Mouse (Mus musculus) heart, adult 2 months (tissue): ENCODE data around the gene Spata46. TPM values are rescaled to one million over a fixed set of nuclear protein-coding genes. Genes with fewer than 3 reads are reported as not detected.

ENCODE experiments used
- DNase-seq, 2 experiments: peaks; one replicate each; pipeline ENCODE4 v3.0.0; 2021
- H3K27ac ChIP-seq: fragments of 200-600 bp; 2 replicates; pipeline ENCODE4 v1.8.1; 2022
- H3K27me3 ChIP-seq: fragments of 200-500 bp; 2 replicates; pipeline ENCODE4 v1.6.1; 2012; ENCODE audit warnings: mild to moderate bottlenecking, low read length, inconsistent platforms, mixed read lengths; ENCODE audit not compliant: control insufficient read depth, insufficient read depth
- H3K36me3 ChIP-seq: fragments of 200-500 bp; 2 replicates; pipeline ENCODE4 v1.6.1; 2012; ENCODE audit warnings: low read length, inconsistent platforms; ENCODE audit not compliant: control insufficient read depth, insufficient read depth
- H3K4me1 ChIP-seq: fragments of 200-500 bp; 2 replicates; pipeline ENCODE4 v1.6.1; 2011; ENCODE audit warnings: low read length; ENCODE audit not compliant: control insufficient read depth, insufficient read depth
- H3K4me3 ChIP-seq: fragments of 200-600 bp; 2 replicates; pipeline ENCODE4 v1.8.1; 2022
- H3K79me2 ChIP-seq: fragments of 200-500 bp; replicated peaks from 2 replicates; pipeline ENCODE4 v1.6.1; 2012; ENCODE audit warnings: mild to moderate bottlenecking, inconsistent platforms, low read length, moderate library complexity, mixed read lengths; ENCODE audit not compliant: control insufficient read depth, insufficient read depth
- H3K9ac ChIP-seq: fragments of 200-500 bp; 2 replicates; pipeline ENCODE4 v1.6.1; 2012; ENCODE audit warnings: low read depth, mild to moderate bottlenecking, control low read depth, inconsistent platforms, low read length, mixed read lengths
- CTCF ChIP-seq: fragments of 200-600 bp; IDR thresholded peaks from 2 replicates; pipeline ENCODE4 v1.8.1; 2022; ENCODE audit warnings: antibody characterized with exemption, mild to moderate bottlenecking, moderate library complexity
- EP300 ChIP-seq: fragments of 200-500 bp; IDR thresholded peaks from 2 replicates; pipeline ENCODE4 v1.6.1; 2011; ENCODE audit warnings: low read depth, low read length, control low read depth; ENCODE audit not compliant: insufficient read depth
- POLR2A ChIP-seq: fragments of 200-500 bp; IDR thresholded peaks from 2 replicates; pipeline ENCODE4 v1.6.1; 2011; ENCODE audit warnings: mild to moderate bottlenecking, low read depth, low read length, control low read depth; ENCODE audit not compliant: insufficient read depth
- WGBS: fragments of 180-500 bp; shearing (Covaris S2); methylation state at CpG from one replicate; pipeline ENCODE4 v1.1.7; 2018; 5-methylcytosine and 5-hydroxymethylcytosine counted together
- intact Hi-C: fragments of 180-260 bp; cut with DNase I; formaldehyde crosslinking; loops from one replicate; pipeline ENCODE4 v1.15.1; 2025
- polyA plus RNA-seq: library from polyadenylated mRNA; depleted of rRNA; stranded (reverse); fragments of >200 nt; gene quantifications from 2 replicates; pipeline ENCODE4 v1.2.3, GENCODE M21; 2012
- total RNA-seq, 2 experiments: library from RNA; stranded (reverse); gene quantifications; 2 replicates each; pipeline ENCODE4 v1.2.3; 2021

The Spata46 gene
- total and polyA plus RNA-seq, 3 experiments: 0.51 TPM; not detected in 2

- Histone ChIP-seq H3K4me1 (no peaks in the 10 kb centered on the region), H3K36me3 (no peaks in the 10 kb centered on the region), H3K4me3 (no peak overlapping the region), H3K9ac (no peak overlapping the region), H3K79me2 (no peaks in the 10 kb centered on the region), H3K27me3 (no peaks in the 10 kb centered on the region), H3K27ac (no peak overlapping the region)
- 97% methylated on average over 1 of the region's 1 CpGs for WGBS
- TF ChIP-seq CTCF: no peak
- no peak for TF ChIP-seq POLR2A
- TF ChIP-seq EP300: no peak
- no peak for DNase-seq
- intact Hi-C loops: loop anchor here (10.0 kb wide), 1 partner anchor 190 kb away; no protein-coding TSS in a partner anchor
These were observed 15.7 kb downstream of the Spata46 start for GRCm38 (mm10) chr1:170324312-170324711.

GRCm38 (mm10) chr1:170325277-170325676 is 16.7 kb downstream of the Spata46 start:
- WGBS: 79% methylated on average over 4 of the region's 4 CpGs
- no peak overlapping the region for H3K4me3 ChIP-seq
- no peak overlapping the region for H3K9ac ChIP-seq
- no peaks in the 10 kb centered on the region for H3K27me3 ChIP-seq
- TF ChIP-seq POLR2A (no peak), CTCF (no peak), EP300 (no peak)
- no peak overlapping the region for H3K27ac ChIP-seq
- H3K36me3 ChIP-seq: no peaks in the 10 kb centered on the region
- no peak for DNase-seq
- no peaks in the 10 kb centered on the region for H3K79me2 ChIP-seq
- intact Hi-C loops: loop anchor here (10.0 kb wide), 1 partner anchor 190 kb away; no protein-coding TSS in a partner anchor
- H3K4me1 ChIP-seq: no peaks in the 10 kb centered on the region

GRCm38 (mm10) chr1:170331926-170332325 is 23.3 kb downstream of the Spata46 start:
- no peaks in the 10 kb centered on the region for H3K79me2 ChIP-seq
- H3K4me1 ChIP-seq: peaks cover 1% of the 10 kb centered on the region; the same call in 1 of the 2 replicates
- no peaks in the 10 kb centered on the region for H3K27me3 ChIP-seq
- 57% methylated on average over 6 of the region's 6 CpGs for WGBS
- no peak for DNase-seq
- TF ChIP-seq CTCF: no peak
- TF ChIP-seq EP300: no peak
- TF ChIP-seq POLR2A: no peak
- no peak overlapping the region for H3K4me3 ChIP-seq
- intact Hi-C loops: no loop called here
- no peak overlapping the region for H3K9ac ChIP-seq
- no peaks in the 10 kb centered on the region for H3K36me3 ChIP-seq
- H3K27ac ChIP-seq: no peak overlapping the region

- no peaks in the 10 kb centered on the region for H3K36me3 ChIP-seq
- peaks cover 1% of the 10 kb centered on the region; the same call in 1 of the 2 replicates for H3K4me1 ChIP-seq
- no peak for DNase-seq
- WGBS: 80% methylated on average over 4 of the region's 4 CpGs
- intact Hi-C loops: no loop called here
- H3K27ac ChIP-seq: no peak overlapping the region
- no peaks in the 10 kb centered on the region for H3K79me2 ChIP-seq
- no peak overlapping the region for H3K4me3 ChIP-seq
- no peak overlapping the region for H3K9ac ChIP-seq
- TF ChIP-seq CTCF (peak; percentile 15), POLR2A (no peak)
- no peaks in the 10 kb centered on the region for H3K27me3 ChIP-seq
These were observed 24.2 kb downstream of the Spata46 start for GRCm38 (mm10) chr1:170332775-170333174.

- H3K79me2 ChIP-seq: no peaks in the 10 kb centered on the region
- H3K9ac ChIP-seq: no peak overlapping the region
- no peaks in the 10 kb centered on the region for H3K36me3 ChIP-seq
- TF ChIP-seq EP300 (no peak), CTCF (no peak), POLR2A (no peak)
- H3K27ac ChIP-seq: no peak overlapping the region
- H3K4me1 ChIP-seq: no peaks in the 10 kb centered on the region
- H3K4me3 ChIP-seq: no peak overlapping the region
- no peak for DNase-seq
- no peaks in the 10 kb centered on the region for H3K27me3 ChIP-seq
- 87% methylated on average over 3 of the region's 3 CpGs for WGBS
- intact Hi-C loops: no loop called here
These were observed 31.3 kb downstream of the Spata46 start for GRCm38 (mm10) chr1:170339943-170340342.

- H3K36me3 ChIP-seq: no peaks in the 10 kb centered on the region
- no peak for TF ChIP-seq EP300
- TF ChIP-seq POLR2A: no peak
- no peak for TF ChIP-seq CTCF
- H3K27ac ChIP-seq: no peak overlapping the region
- no peaks in the 10 kb centered on the region for H3K27me3 ChIP-seq
- 66% methylated on average over 8 of the region's 8 CpGs for whole genome bisulfite sequencing
- DNase-seq: no peak
- intact Hi-C loops: no loop called here
- H3K9ac ChIP-seq: no peak overlapping the region
- H3K79me2 ChIP-seq: no peaks in the 10 kb centered on the region
- H3K4me3 ChIP-seq: no peak overlapping the region
- no peaks in the 10 kb centered on the region for H3K4me1 ChIP-seq
These were observed 34.5 kb downstream of the Spata46 start for GRCm38 (mm10) chr1:170343081-170343480.
